Mouse (Mus musculus) monocyte, adult 2 months (primary cell): ENCODE measurements around the gene Mip.
A peak's percentile ranks its signal among the peaks of the same experiment; 100 is the strongest.
"Not testable (repeated sequence)": the region's sequence is repeated elsewhere in the genome, so short reads cannot be mapped to it uniquely, and the experiment has no call there.

Experiments
- DNase-seq, 2 experiments: peaks; one replicate each; pipeline ENCODE4 v3.0.0; 2022; ENCODE audit warnings: low spot score in 2 of 2, low read depth in 1 of 2

Mip gene

GRCm38 (mm10) chr10:128210954-128211353 is 14.7 kb upstream of the Mip start:
- no peak for DNase-seq

GRCm38 (mm10) chr10:128211390-128212108 is 14.1 kb upstream of the Mip start, which contains the start of gene Spryd4:
Gene Spryd4, minus strand, starts transcription at chr10:128211807.
- DNase-seq = peak; percentile 59 to 74

- no peak for DNase-seq
Observed at GRCm38 (mm10) chr10:128212148-128212547, 13.5 kb upstream of the Mip start.

GRCm38 (mm10) chr10:128212871-128213323 is 12.7 kb upstream of the Mip start:
- DNase-seq = peak; percentile 20 to 35

- not testable (repeated sequence) for DNase-seq
Observed at GRCm38 (mm10) chr10:128214112-128214511, 11.5 kb upstream of the Mip start.

GRCm38 (mm10) chr10:128214981-128215380 is 10.7 kb upstream of the Mip start:
- DNase-seq = no peak

GRCm38 (mm10) chr10:128218387-128219117 is 7.1 kb upstream of the Mip start:
- DNase-seq = no peak

- no peak for DNase-seq
Observed at GRCm38 (mm10) chr10:128221533-128222286, 3.9 kb upstream of the Mip start.

GRCm38 (mm10) chr10:128225064-128225463 is 574 bp upstream of the Mip start:
- no peak for DNase-seq

GRCm38 (mm10) chr10:128227592-128227991 is 2.0 kb downstream of the Mip start:
- no peak for DNase-seq

- no peak for DNase-seq
Observed at GRCm38 (mm10) chr10:128228009-128228408, 2.4 kb downstream of the Mip start.

GRCm38 (mm10) chr10:128230582-128230981 is 4.9 kb downstream of the Mip start:
- no peak for DNase-seq

- DNase-seq = no peak
Observed at GRCm38 (mm10) chr10:128231146-128231545, 5.5 kb downstream of the Mip start.

- peak; percentile 51 to 84 for DNase-seq
Observed at GRCm38 (mm10) chr10:128231697-128232419, 6.2 kb downstream of the Mip start, which contains the start of gene Timeless. Gene Timeless, plus strand, starts transcription at chr10:128232065.

GRCm38 (mm10) chr10:128232420-128232985 is 6.9 kb downstream of the Mip start:
- peak in 1 of 2 experiments; percentile 51 for DNase-seq

- no peak for DNase-seq
Observed at GRCm38 (mm10) chr10:128236321-128236720, 10.7 kb downstream of the Mip start.

GRCm38 (mm10) chr10:128237807-128238480 is 12.3 kb downstream of the Mip start:
- no peak for DNase-seq

GRCm38 (mm10) chr10:128239140-128239539 is 13.5 kb downstream of the Mip start:
- no peak for DNase-seq

GRCm38 (mm10) chr10:128240131-128240530 is 14.5 kb downstream of the Mip start:
- DNase-seq = no peak

- DNase-seq = no peak
Observed at GRCm38 (mm10) chr10:128243252-128243651, 17.6 kb downstream of the Mip start.
